Mouse (Mus musculus) G1E-ER4 (cell line): ENCODE measurements at regions not wholly inside any gene's neighbourhood (a gene's known extent, or its start where the extent isn't known, plus 50 kb on each side); places are given as distances from the start of the nearest gene placed in this dataset.

Experiments
- GATA1 ChIP-seq: IDR thresholded peaks from one replicate; pipeline ENCODE4 v1.8.0; 2012; ENCODE audit warnings: low read length, inconsistent platforms

DNA sequence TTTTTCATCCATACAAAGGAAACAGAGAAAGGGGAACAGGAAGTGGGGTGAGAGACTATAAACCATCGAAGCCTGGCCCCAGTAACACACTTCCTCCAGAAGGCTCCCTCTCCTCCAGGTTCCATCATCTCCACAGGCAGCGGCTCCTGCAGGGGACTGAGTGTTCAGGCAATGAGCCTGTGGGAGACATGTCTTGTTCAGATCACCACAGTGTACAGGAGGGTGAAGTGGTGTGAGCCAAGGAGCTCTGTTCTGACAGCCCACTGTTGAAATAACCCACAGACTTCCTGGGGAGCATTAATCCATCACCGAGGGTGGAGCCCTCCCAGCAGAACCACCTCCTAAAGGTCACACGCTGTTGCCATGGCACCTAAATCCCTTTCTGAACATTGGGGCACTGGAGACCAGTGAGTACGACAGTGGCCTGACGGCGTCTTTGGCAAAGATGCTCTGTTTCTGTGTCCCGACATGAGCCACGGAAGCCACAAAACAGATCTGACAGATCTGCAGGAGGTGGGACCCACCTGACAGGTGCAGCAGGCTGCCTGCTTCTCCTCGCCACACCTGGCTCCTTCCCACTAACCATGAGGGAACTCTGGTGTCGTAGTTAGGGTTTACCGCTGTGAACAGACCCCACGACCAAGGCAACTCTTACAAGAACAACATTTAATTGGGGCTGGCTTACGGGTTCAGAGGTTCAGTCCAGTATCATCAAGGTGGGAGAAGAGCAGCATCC is 60.9 kb downstream of the Psmg1 start:
- no peak for TF ChIP-seq GATA1

DNA sequence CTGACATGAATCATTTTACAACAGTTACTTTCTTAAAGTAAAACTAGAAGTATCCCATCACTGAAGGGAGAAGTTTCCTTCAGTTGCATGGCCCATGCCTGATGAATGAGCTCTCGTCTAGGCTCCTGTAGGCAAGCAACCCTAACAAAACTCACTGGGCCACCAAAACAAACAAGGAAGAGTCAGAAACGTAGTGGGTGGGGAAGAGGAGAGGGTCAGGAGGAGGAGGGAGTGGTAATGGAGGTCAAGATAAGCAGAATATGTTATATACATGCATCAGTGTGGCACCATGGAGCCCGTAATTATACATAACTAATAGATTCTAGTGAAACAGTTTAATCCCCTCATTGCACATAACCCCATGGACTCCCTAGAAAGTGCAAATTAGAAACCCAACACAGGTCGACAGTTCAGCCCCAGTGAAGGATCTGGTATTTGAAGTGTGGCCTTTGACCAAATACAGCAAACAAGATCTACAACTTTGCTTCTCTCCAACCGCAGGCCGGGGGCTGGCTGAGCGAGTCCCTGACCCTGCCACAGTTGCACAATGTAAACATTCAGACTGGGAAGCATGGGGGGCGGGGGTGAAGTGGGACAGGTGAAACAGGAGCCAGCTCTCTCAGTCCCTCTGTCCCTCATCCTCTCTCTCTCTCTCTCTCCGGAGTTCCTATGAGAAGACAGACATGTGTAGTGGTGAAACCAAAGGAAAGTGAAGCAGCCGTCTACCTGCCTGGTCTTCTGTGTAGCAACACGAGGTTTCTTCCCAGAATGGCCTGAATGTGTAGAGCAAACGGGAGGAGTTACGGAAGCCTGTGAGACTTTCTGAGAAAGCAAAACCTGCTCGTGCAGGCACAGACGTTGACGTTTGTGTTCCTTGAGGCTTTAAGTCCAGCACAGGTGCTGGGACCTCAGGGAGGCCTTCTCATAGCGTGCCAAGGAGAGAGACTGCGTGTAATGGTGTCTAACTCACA is 62.2 kb downstream of the Psmg1 start:
- no peak for TF ChIP-seq GATA1

DNA sequence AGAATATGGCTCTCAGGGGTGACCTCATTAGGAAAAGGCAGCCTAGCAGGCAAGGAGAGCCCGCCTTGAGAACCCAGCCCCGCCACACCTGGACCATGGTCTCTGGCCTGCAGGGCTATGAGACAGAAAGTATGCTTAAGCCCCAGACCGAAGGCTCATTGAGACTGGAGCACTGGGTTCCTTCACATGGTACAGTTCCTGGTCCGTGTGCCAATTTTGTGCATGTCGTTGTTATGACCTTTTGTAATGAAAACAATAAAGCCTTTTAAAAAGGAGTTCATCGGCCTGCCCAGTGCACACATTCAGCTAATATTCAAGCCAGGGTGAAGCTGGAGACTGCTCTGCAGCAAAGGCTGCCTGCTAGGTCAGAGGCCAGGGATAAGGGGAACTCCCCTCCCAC is 64.2 kb downstream of the Psmg1 start:
- no peak for TF ChIP-seq GATA1

DNA sequence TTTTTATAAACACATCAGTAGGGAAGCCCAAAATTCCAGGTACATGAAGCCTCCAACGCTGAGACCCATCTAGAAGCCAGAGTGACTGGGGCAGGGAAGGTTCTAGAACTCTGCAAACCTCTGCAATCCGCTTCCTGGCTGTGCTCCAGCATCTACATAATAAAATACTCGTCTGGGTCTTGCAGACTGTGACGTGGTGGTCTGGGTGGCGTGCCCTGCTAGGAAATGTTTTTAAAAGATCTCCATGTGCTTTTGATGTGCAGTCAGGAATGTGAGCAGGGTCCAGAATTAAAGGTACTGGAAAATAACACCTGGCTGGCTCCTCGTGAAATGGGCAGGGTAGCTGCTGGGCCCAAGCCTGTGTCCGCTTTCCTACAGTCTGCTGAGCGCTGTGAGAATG is 66.0 kb downstream of the Psmg1 start:
- TF ChIP-seq GATA1: no peak

DNA sequence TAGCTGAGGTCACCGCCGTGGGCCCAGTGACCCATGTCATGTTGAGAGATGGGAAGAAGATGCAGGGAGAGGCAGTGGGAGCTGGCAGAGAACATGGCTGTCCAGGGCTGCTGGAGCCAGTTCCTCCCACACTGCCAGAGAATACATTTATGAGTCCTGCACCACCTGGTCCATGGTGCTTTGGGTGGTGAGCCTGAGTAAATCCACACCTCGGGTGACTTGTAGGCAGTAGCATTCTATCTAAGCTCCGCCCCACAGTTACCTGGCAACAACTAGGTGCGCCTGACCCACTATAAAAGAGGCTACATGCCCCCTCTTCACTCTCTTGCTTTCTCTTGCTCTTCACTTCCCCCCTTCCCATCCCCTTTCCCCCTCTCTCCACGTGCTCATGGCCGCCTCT is 66.8 kb downstream of the Psmg1 start:
- TF ChIP-seq GATA1: no peak

DNA sequence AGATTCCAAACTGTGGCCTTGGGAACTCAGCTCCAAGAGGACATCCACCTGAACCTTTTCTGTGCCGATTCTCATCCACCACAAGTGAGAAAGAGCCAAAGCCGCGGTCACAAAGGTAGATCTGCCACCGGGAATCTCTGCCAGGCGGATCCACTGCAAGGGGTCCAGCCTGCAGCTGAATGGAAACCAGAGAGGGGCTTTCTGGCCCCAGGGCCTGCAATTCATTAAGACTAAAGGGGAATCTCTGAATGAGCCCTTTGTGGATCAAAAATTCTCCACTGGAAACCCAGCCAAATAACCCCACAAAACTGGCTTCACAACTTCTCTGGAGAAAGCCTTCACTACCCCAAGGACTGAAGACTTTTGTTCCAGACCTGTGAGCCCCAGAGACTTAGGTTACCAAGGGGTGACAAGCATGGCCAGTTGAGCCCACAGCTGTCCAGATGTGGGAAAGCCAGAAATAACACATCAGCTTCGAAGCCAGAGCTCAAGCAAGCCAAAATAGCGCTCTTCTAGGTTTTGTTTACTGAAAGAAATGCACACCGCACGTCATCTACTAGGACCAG is 68.3 kb downstream of the Psmg1 start:
- no peak for TF ChIP-seq GATA1

DNA sequence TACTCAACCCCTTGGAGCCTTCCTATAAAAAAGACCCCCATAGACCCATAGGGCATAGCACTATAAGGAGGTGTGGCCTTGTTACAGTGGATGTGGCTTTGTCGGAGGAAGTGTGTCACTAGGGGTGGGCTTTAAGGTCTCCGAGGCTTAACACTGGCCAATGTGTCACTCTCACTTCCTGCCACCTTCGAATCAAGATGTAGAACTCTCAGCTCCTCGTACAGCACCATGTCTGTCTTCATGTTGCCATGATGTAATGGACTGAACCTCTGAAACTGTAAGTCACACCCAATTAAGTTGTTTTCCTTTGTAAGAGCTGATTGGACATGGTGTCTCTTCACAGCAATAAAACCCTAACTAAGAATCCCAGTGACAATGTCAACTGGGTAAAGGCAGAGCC is 69.6 kb downstream of the Psmg1 start:
- TF ChIP-seq GATA1: no peak

DNA sequence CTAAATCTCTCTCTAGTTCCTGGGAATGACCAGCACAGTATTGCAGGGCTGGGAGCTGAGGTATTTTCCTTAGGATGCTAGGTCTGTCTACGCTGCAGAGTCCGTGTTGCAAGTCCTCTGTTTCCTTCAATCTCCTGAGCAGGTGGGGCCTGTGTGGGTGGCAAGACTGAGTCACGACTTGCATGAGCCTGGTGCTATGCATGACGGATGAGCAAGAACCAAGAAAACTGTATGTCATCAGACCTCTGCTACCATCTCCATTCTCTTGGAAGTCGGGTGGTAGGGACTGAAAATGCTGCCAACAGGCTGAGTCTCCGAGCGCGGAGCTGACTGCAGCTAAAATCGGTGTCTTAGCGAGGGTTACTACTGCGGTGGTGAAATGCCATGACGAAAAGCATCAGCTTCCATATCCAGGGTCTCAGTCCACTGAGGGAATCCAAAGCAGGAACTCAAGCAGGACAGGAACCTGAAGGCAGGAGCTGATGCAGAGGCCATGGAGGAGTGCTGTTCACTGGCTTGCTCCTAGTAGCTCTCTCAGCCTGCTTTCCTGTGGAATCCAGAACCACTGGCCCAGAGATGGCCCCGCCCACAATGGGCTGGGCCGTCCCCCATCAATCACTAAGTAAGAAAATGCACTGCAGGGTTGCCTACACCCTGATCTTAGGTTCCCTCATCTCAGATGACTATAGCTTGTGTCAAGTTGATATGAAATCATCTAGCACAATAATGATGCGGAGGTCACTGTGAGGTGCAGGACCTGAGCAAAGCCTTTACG is 71.9 kb downstream of the Psmg1 start:
- no peak for TF ChIP-seq GATA1

DNA sequence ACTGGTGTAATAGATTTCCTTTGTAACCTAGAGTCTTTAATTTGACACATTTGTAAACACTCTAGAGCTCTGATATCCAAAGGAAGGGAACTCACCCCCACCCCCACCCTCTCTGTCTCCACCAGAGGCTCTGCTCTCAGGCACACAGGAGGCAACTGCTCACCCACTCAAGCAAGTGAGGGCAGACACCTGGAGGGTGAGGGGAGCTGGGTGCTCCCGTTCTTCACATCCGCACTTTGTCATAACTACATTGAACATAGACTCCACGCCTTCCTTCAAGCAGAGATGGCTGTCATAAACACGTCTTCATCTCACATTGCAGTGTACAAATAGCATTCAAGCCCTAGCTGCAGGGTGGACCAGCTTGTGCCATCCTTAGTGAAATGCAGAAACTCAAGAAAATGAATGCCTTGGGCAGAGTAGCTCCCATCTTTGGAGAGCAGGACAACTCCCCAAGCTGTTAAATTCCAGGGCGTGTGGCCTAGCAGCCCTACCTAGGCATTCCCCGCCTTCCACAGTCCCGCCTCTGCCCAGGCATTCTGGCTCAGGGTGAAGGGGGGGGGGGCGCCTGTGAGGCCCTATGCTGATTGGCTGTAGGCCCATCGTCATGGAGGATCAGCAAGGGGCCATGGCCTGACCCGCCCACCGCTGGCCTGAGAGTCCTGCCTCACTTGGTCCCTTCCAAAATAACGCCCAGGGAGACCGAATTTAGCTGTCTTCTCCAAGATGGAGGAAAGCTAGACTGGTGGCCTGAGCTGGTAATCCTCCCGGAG is 72.9 kb downstream of the Psmg1 start:
- TF ChIP-seq GATA1: no peak

DNA sequence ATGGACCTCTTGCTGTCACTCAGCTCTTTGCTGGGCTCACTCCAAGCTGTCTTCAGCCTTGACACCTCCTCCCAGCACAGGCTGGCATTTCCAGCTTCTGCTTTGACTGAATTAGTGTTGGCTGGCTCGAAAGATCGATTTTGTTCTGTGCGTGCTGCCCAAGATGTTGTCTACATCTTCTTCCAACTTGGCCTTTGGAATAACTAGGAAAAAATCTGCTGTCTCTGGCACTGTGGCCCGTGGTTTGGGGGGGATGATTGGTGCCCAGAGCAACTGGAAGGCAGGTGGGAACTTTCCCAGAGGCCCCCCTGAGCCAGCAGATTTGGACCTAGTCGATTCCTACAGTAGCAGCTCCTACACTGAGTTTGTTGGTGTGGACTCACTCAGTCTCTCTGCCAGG is 76.9 kb downstream of the Psmg1 start:
- TF ChIP-seq GATA1: no peak

DNA sequence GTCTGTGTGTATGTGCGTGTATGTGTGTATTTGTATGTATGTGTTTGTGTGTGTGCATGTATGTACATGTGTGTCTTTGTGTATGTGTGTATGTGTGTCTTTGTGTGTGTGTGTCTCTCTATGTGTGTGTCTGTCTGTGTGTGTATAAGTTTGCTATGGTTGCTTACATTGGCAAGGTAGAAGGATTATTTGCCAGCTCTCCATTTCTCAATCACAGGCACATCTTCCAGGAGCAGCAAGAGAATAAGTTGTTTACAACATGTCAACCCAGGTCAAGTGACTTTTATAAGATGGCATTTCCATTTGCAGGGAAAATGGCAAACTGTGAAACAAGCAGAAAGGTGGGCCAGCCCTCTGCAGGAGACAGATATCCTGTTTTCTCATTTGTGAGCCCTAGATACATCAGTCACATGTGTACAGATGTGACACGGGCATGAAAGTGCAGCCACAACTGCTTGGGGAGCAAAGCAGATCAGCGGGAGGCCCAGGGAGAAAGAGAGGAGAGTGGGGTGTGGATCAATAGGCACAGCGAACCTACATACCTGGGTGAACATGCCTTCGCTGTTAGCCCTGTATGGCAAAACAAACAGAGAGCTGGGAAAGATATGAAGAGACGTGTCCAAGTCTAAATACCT is 86.1 kb downstream of the Psmg1 start:
- TF ChIP-seq GATA1: no peak

DNA sequence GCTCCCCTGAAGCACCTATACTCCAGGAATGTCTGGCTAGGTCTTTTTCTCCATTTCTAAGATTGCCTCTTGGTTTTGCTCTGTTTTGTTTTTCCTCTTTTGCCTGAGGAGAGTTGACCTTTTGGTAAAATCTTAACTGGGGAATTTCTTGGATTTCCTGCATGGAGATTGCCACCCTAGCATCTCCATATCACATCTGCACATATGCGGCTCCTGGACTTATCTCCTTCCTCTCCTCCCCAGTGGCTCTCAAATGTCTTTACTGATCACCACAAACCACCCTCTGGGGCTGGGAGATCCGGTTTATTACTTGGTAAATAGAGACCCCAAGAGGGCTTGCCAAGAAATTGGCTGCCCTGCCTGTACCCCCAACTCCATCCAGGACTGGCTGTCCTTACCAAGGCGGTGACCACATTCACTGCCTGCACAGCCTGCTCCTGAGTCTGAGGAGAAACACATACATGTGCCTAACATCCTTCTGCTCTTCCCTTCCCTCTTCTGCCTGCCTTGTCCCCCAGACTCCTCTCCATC is 87.3 kb downstream of the Psmg1 start:
- TF ChIP-seq GATA1: no peak

DNA sequence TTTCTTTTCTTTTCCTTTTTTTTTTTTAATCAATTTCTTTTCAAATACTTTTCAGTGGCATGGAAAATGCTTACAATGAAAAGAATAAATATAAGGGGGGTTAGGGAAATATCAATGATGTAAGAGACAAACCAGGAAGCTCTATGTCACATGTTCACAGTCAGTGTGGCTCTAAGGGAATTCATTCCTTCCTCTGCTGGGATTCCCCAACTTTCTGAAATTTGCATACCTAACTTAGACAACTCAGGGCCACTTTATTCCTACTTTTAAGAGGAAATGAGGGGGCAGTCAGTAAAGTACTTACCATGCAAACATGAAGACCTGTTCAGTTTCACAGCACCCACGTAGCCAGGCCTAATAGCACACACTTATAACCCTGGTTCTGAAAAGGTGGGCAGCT is 88.6 kb downstream of the Psmg1 start:
- TF ChIP-seq GATA1: no peak

DNA sequence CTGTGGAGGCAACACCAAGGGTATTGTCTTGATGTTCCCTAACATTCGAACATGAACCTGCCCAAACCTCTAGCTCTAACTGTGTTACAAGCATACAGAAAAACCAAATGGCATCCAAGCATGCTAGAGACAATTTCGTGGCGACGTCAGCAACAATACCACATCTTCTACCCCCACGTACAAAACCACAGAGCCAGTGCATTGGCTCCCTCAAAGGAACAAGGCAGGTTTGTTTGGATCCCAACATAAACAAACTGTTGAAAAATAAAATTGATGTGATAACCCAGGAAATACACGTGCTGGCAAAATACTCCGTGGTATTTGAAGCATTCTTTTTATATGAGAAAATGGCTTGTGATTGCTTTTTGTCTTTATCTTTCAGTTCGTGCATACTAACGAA is 89.4 kb downstream of the Psmg1 start:
- no peak for TF ChIP-seq GATA1
